Mouse (Mus musculus): ENCODE measurements at regions not wholly inside any gene's neighbourhood (a gene's known extent, or its start where the extent isn't known, plus 50 kb on each side); places are given as distances from the start of the nearest gene placed in this dataset.
"Not testable (repeated sequence)": the region's sequence is repeated elsewhere in the genome, so short reads cannot be mapped to it uniquely, and the experiment has no call there.

GRCm38 (mm10) chr19:27123334-27123733, 93.0 kb upstream of the Vldlr start:
- no peak for DNase-seq
- intact Hi-C loops (cut with DNase I) = loop anchor here (2.0 to 5.0 kb wide), 2 partner anchors 94 to 295 kb away; partner anchors contain the start of gene Vldlr

- DNase-seq = peak; percentile 29
- intact Hi-C loops (cut with DNase I) = loop anchor here (2.0 to 5.0 kb wide), 2 partner anchors 93 to 295 kb away; partner anchors contain the start of gene Vldlr
Observed at GRCm38 (mm10) chr19:27123806-27124469, 92.3 kb upstream of the Vldlr start.

GRCm38 (mm10) chr19:27128501-27128900, 87.8 kb upstream of the Vldlr start:
- intact Hi-C loops (cut with DNase I); DNase-seq: not testable (repeated sequence)

GRCm38 (mm10) chr19:27134360-27134759, 81.9 kb upstream of the Vldlr start:
- no peak for DNase-seq
- intact Hi-C loops (cut with DNase I) = no loop called here

GRCm38 (mm10) chr19:27140892-27141291, 75.4 kb upstream of the Vldlr start:
- intact Hi-C loops (cut with DNase I) = no loop called here
- DNase-seq = no peak

- no peak for DNase-seq
- intact Hi-C loops (cut with DNase I) = no loop called here
Observed at GRCm38 (mm10) chr19:27142181-27142580, 74.1 kb upstream of the Vldlr start.

- DNase-seq = peak in 1 of 2 experiments; percentile 18
- intact Hi-C loops (cut with DNase I) = no loop called here
Observed at GRCm38 (mm10) chr19:27147404-27147803, 68.9 kb upstream of the Vldlr start.

- no peak for DNase-seq
- intact Hi-C loops (cut with DNase I) = no loop called here
Observed at GRCm38 (mm10) chr19:27148330-27148729, 68.0 kb upstream of the Vldlr start.

GRCm38 (mm10) chr19:27149567-27149966, 66.7 kb upstream of the Vldlr start:
- DNase-seq = no peak
- intact Hi-C loops (cut with DNase I) = no loop called here

GRCm38 (mm10) chr19:27161933-27162332, 54.4 kb upstream of the Vldlr start:
- DNase-seq = no peak
- intact Hi-C loops (cut with DNase I) = no loop called here
